Mouse (Mus musculus) MEL (cell line): ENCODE measurements around the gene Rcc1l. TPM values are rescaled to one million over a fixed set of nuclear protein-coding genes. Genes with fewer than 3 reads are reported as not detected.

ENCODE experiments used
- DNase-seq: peaks from one replicate; pipeline ENCODE4 v3.0.0; 2011; ENCODE audit warnings: low read depth, low spot score
- H3K27ac ChIP-seq: 2 replicates; pipeline ENCODE4 v1.5.1; 2012; ENCODE audit warnings: low read depth, mild to moderate bottlenecking, control low read depth, low read length, moderate library complexity; ENCODE audit not compliant: control insufficient read depth
- H3K27me3 ChIP-seq, 2 experiments: fragments of 150-350 bp in 1 of 2; sonication (generic) in 1 of 2; 2 replicates each; pipeline ENCODE4 v1.6.1; 2012; ENCODE audit warnings: low read length in 2 of 2, mild to moderate bottlenecking in 2 of 2, improper control_type of control experiment in 1 of 2, moderate library complexity in 1 of 2; ENCODE audit not compliant: insufficient read depth in 2 of 2, control insufficient read depth in 1 of 2
- H3K36me3 ChIP-seq, 2 experiments: 2 replicates each; pipeline ENCODE4 v1.6.1; 2012 to 2014; ENCODE audit warnings: low read length in 2 of 2, improper control_type of control experiment in 1 of 2, inconsistent platforms in 1 of 2, mild to moderate bottlenecking in 1 of 2; ENCODE audit not compliant: insufficient read depth in 2 of 2, control insufficient read depth in 1 of 2
- H3K4me1 ChIP-seq, 2 experiments: fragments of 150-350 bp in 1 of 2; sonication (generic) in 1 of 2; 2 replicates each; pipeline ENCODE4 v1.6.1; 2012; ENCODE audit warnings: low read length in 2 of 2, improper control_type of control experiment in 1 of 2, mild to moderate bottlenecking in 1 of 2; ENCODE audit not compliant: insufficient read depth in 2 of 2, control insufficient read depth in 1 of 2
- H3K4me3 ChIP-seq, 2 experiments: fragments of 150-350 bp in 1 of 2; sonication (generic) in 1 of 2; 2 replicates each; pipeline ENCODE4 v1.5.1; 2012; ENCODE audit warnings: low read depth in 2 of 2, low read length in 2 of 2, mild to moderate bottlenecking in 2 of 2, moderate library complexity in 2 of 2, control low read depth in 1 of 2, improper control_type of control experiment in 1 of 2; ENCODE audit not compliant: control insufficient read depth in 1 of 2, insufficient read depth in 1 of 2
- H3K79me2 ChIP-seq: 2 replicates; pipeline ENCODE4 v1.6.1; 2012; ENCODE audit warnings: mild to moderate bottlenecking, low read length, moderate library complexity; ENCODE audit not compliant: control insufficient read depth, poor library complexity, insufficient read depth
- H3K9ac ChIP-seq: 2 replicates; pipeline ENCODE4 v1.6.1; 2012; ENCODE audit warnings: low read depth, mild to moderate bottlenecking, control low read depth, low read length, moderate library complexity; ENCODE audit not compliant: control insufficient read depth, poor library complexity, severe bottlenecking
- H3K9me3 ChIP-seq: fragments of 150-350 bp; sonication (generic); replicated peaks from 2 replicates; pipeline ENCODE4 v1.6.1; 2012; ENCODE audit warnings: mild to moderate bottlenecking, low read length, improper control_type of control experiment, moderate library complexity; ENCODE audit not compliant: insufficient read depth
- BHLHE40 ChIP-seq: IDR thresholded peaks from 2 replicates; pipeline ENCODE4 v1.6.1; 2012; ENCODE audit warnings: low read depth, mild to moderate bottlenecking, inconsistent platforms, low read length, improper control_type of control experiment, borderline replicate concordance
- CHD1 ChIP-seq: IDR thresholded peaks from 2 replicates; pipeline ENCODE4 v1.6.1; 2012; ENCODE audit warnings: low read depth, mild to moderate bottlenecking, inconsistent platforms, low read length, improper control_type of control experiment
- CTCF ChIP-seq, 3 experiments: IDR thresholded peaks in 2 of 3; conservative IDR thresholded peaks in 1 of 3; 2 replicates each; pipeline ENCODE4 v1.5.1; 2011 to 2012; ENCODE audit warnings: low read length in 3 of 3, low read depth in 2 of 3, mild to moderate bottlenecking in 2 of 3, improper control_type of control experiment in 1 of 3, inconsistent platforms in 1 of 3, mixed read lengths in 1 of 3, moderate library complexity in 1 of 3; ENCODE audit not compliant: control insufficient read depth in 1 of 3, insufficient read depth in 1 of 3, poor library complexity in 1 of 3, severe bottlenecking in 1 of 3
- E2F4 ChIP-seq: IDR thresholded peaks from 2 replicates; pipeline ENCODE4 v1.6.1; 2011; ENCODE audit warnings: low read depth, low read length, improper control_type of control experiment, borderline replicate concordance
- ETS1 ChIP-seq: IDR thresholded peaks from 2 replicates; pipeline ENCODE4 v1.6.1; 2012; ENCODE audit warnings: low read depth, mild to moderate bottlenecking, inconsistent platforms, low read length, improper control_type of control experiment, moderate library complexity
- GATA1 ChIP-seq: IDR thresholded peaks from 2 replicates; pipeline ENCODE4 v1.6.1; 2011; ENCODE audit warnings: low read depth, low read length, improper control_type of control experiment
- KAT2A ChIP-seq: conservative IDR thresholded peaks from 2 replicates; pipeline ENCODE4 v1.6.1; 2012; ENCODE audit warnings: low read depth, low read length, improper control_type of control experiment, inconsistent platforms
- MAFK ChIP-seq: IDR thresholded peaks from 2 replicates; pipeline ENCODE4 v1.6.1; 2011; ENCODE audit warnings: low read depth, mild to moderate bottlenecking, low read length, improper control_type of control experiment, borderline replicate concordance
- MAX ChIP-seq: IDR thresholded peaks from 2 replicates; pipeline ENCODE4 v1.6.1; 2011; ENCODE audit warnings: low read length, improper control_type of control experiment
- MAZ ChIP-seq: IDR thresholded peaks from 2 replicates; pipeline ENCODE4 v1.6.1; 2012; ENCODE audit warnings: low read depth, mild to moderate bottlenecking, inconsistent platforms, low read length, improper control_type of control experiment
- MYB ChIP-seq: IDR thresholded peaks from 2 replicates; pipeline ENCODE4 v1.6.1; 2011; ENCODE audit warnings: mild to moderate bottlenecking, low read depth, low read length, improper control_type of control experiment
- MYC ChIP-seq: IDR thresholded peaks from 2 replicates; pipeline ENCODE4 v1.6.1; 2011; ENCODE audit warnings: low read depth, mild to moderate bottlenecking, low read length, improper control_type of control experiment, moderate library complexity
- NELFE ChIP-seq: IDR thresholded peaks from 2 replicates; pipeline ENCODE4 v1.6.1; 2011; ENCODE audit warnings: low read depth, low read length, improper control_type of control experiment
- NRF1 ChIP-seq: IDR thresholded peaks from 2 replicates; pipeline ENCODE4 v1.6.1; 2014; ENCODE audit warnings: low read depth, mild to moderate bottlenecking, inconsistent platforms, low read length, improper control_type of control experiment, moderate library complexity; ENCODE audit not compliant: poor library complexity, insufficient read depth, severe bottlenecking
- POLR2AphosphoS2 ChIP-seq: IDR thresholded peaks from 2 replicates; pipeline ENCODE4 v1.6.1; 2011; ENCODE audit warnings: low read length, improper control_type of control experiment
- POLR2AphosphoS5 ChIP-seq: IDR thresholded peaks from 2 replicates; pipeline ENCODE4 v1.6.1; 2012; ENCODE audit warnings: low read depth, borderline replicate concordance, mild to moderate bottlenecking, inconsistent platforms, low read length, moderate library complexity, mixed read lengths
- RAD21 ChIP-seq: IDR thresholded peaks from 2 replicates; pipeline ENCODE4 v1.6.1; 2011; ENCODE audit warnings: mild to moderate bottlenecking, low read depth, low read length, improper control_type of control experiment
- RCOR1 ChIP-seq: IDR thresholded peaks from 2 replicates; pipeline ENCODE4 v1.6.1; 2012; ENCODE audit warnings: low read depth, mild to moderate bottlenecking, inconsistent platforms, low read length, improper control_type of control experiment
- SIN3A ChIP-seq: IDR thresholded peaks from 2 replicates; pipeline ENCODE4 v1.6.1; 2012; ENCODE audit warnings: low read length, improper control_type of control experiment, inconsistent platforms
- SMC3 ChIP-seq: IDR thresholded peaks from 2 replicates; pipeline ENCODE4 v1.6.1; 2011; ENCODE audit warnings: low read depth, low read length, improper control_type of control experiment
- TAL1 ChIP-seq: IDR thresholded peaks from 2 replicates; pipeline ENCODE4 v1.6.1; 2012; ENCODE audit warnings: mild to moderate bottlenecking, inconsistent platforms, low read length, moderate library complexity, mixed read lengths
- TBP ChIP-seq: IDR thresholded peaks from 2 replicates; pipeline ENCODE4 v1.8.0; 2011; ENCODE audit warnings: low read depth, low read length, improper control_type of control experiment
- TCF12 ChIP-seq: IDR thresholded peaks from 2 replicates; pipeline ENCODE4 v1.6.1; 2014; ENCODE audit warnings: low read depth, mild to moderate bottlenecking, inconsistent platforms, low read length, improper control_type of control experiment, moderate library complexity
- UBTF ChIP-seq: IDR thresholded peaks from 2 replicates; pipeline ENCODE4 v1.6.1; 2012; ENCODE audit warnings: low read depth, mild to moderate bottlenecking, inconsistent platforms, low read length, improper control_type of control experiment, moderate library complexity, borderline replicate concordance; ENCODE audit not compliant: insufficient read depth
- ZKSCAN1 ChIP-seq: IDR thresholded peaks from 2 replicates; pipeline ENCODE4 v1.6.1; 2012; ENCODE audit warnings: low read depth, mild to moderate bottlenecking, inconsistent platforms, low read length, improper control_type of control experiment, moderate library complexity
- ZMIZ1 ChIP-seq: IDR thresholded peaks from 2 replicates; pipeline ENCODE4 v1.6.1; 2012; ENCODE audit warnings: low read depth, mild to moderate bottlenecking, inconsistent platforms, low read length, improper control_type of control experiment, moderate library complexity
- ZNF384 ChIP-seq: IDR thresholded peaks from 2 replicates; pipeline ENCODE4 v1.6.1; 2012; ENCODE audit warnings: low read depth, mild to moderate bottlenecking, inconsistent platforms, low read length, improper control_type of control experiment
- polyA plus RNA-seq, 2 experiments: library from polyadenylated mRNA; stranded (reverse) in 1 of 2; unstranded in 1 of 2; fragments of >175 nt in 1 of 2; fragments of >200 nt in 1 of 2; gene quantifications; 2 replicates each; pipeline versions ENCODE4 v1.2.1 to v1.2.4; 2012; ENCODE audit warnings: low replicate concordance in 2 of 2, low read depth in 1 of 2; ENCODE audit not compliant: insufficient read length in 2 of 2, insufficient read depth in 1 of 2, missing spikeins in 1 of 2
- total RNA-seq: library from RNA; depleted of rRNA; stranded (reverse); fragments of 300-350 nt; gene quantifications from 2 replicates; pipeline ENCODE4 v1.2.3, GENCODE M21; 2012

The Rcc1l gene
- total and polyA plus RNA-seq, 3 experiments, result 51.7 to 59.1 TPM; not detected in 1

DNA sequence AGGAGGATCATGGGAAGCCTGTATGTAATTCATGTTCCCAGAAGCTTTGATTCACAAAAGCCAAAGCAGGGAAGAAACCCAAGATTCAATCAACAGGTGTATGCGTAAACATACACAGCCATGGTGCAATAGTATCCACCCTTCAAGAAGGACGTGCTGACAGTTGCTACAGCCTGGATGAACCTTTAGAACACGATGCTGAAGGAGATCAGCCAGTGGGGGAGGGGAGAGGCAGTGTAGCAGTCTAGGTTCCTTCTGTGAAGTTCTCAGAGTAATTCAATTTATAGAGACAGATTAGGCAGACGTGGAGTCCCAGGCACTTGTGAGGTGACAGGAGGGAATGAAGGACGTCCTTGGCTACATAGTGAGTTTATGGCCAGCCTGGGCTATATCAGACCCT lies 61.6 kb downstream of the Rcc1l start:
- Histone ChIP-seq H3K79me2 (no peaks in the 10 kb centered on the region), H3K9ac (no peak overlapping the region), H3K27me3 (no peaks in the 10 kb centered on the region), H3K36me3 (no peaks in the 10 kb centered on the region), H3K9me3 (no peaks in the 10 kb centered on the region), H3K27ac (no peak overlapping the region), H3K4me3 (no peak overlapping the region), H3K4me1 (no peaks in the 10 kb centered on the region)
- TF ChIP-seq UBTF (no peak), RAD21 (no peak), MYB (no peak), POLR2AphosphoS2 (no peak), BHLHE40 (no peak), ZKSCAN1 (no peak), SMC3 (no peak), RCOR1 (no peak), TCF12 (no peak), TAL1 (no peak), MAX (no peak), ETS1 (no peak), CTCF (IDR thresholded peaks at IDR 0.05 in 2 of 3, conservative IDR thresholded peaks at IDR 0.05 in 1 of 3; ENCODE audit: control insufficient read depth in 1 of 3, insufficient read depth in 1 of 3, low read depth in 2 of 3, low read length in 3 of 3, poor library complexity in 1 of 3, severe bottlenecking in 1 of 3) (no peak)
- no peak for DNase-seq

DNA sequence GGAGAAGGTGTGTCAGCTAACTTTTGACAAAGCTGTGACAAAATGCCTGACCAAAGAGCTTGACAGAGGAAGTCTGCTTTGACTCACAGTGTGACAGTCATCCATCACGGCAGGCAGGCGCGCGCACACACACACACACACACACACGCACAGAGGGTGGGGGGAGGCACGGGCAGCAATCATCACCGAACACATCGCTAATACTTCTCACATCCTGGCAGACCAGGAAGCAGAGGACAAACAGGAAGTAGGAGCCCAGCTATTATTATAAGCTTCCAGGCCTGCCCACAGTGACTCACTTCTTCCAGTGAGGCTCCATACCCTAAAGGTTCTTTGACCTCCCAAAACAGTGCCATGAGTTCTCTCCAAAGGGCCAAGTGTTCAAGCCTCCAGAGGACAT lies 70.7 kb downstream of the Rcc1l start:
- Histone ChIP-seq H3K27ac (no peak overlapping the region), H3K4me1 (no peaks in the 10 kb centered on the region), H3K79me2 (no peaks in the 10 kb centered on the region), H3K4me3 (no peak overlapping the region), H3K27me3 (no peaks in the 10 kb centered on the region), H3K36me3 (no peaks in the 10 kb centered on the region), H3K9me3 (no peaks in the 10 kb centered on the region), H3K9ac (no peak overlapping the region)
- TF ChIP-seq POLR2AphosphoS5 (no peak), CHD1 (no peak), GATA1 (no peak)
- peak; percentile 18 for DNase-seq

DNA sequence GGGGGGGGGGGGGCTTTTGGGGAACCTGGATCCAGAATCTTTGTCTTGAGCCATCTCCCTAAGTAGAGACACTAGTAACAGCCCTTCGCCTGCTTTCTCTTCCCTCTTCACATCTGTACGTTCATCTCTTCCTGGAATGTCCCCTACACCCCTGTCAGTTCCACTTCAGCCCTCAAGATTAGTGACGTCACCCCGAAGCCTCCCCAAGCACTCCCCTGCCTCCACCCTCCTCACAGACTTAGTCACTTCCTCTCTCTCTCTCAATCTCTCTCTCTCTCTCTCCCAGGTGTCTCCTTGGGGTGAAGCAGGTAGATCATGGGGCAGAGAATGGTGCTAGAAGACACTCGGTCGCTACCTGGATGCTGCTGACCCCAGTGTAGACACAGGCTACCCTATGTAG lies 73.9 kb downstream of the Rcc1l start:
- TF ChIP-seq TAL1 (no peak), NRF1 (no peak), RCOR1 (no peak), E2F4 (no peak), ZMIZ1 (no peak), NELFE (no peak), SMC3 (no peak), MAZ (no peak), ZNF384 (no peak), KAT2A (no peak), TBP (no peak), CTCF (IDR thresholded peaks at IDR 0.05 in 2 of 3, conservative IDR thresholded peaks at IDR 0.05 in 1 of 3; ENCODE audit: control insufficient read depth in 1 of 3, insufficient read depth in 1 of 3, low read depth in 2 of 3, low read length in 3 of 3, poor library complexity in 1 of 3, severe bottlenecking in 1 of 3) (no peak), POLR2AphosphoS2 (no peak), MAFK (no peak), MYC (no peak), MYB (no peak), SIN3A (no peak), RAD21 (no peak)
- no peak overlapping the region for H3K27ac ChIP-seq
- no peaks in the 10 kb centered on the region for H3K4me1 ChIP-seq
- H3K9me3 ChIP-seq, result no peaks in the 10 kb centered on the region
- DNase-seq, result peak; percentile 52
- no peaks in the 10 kb centered on the region; a peak in 1 of 4 replicates for H3K27me3 ChIP-seq
- no peaks in the 10 kb centered on the region for H3K79me2 ChIP-seq
- no peak overlapping the region for H3K9ac ChIP-seq
- H3K36me3 ChIP-seq, result no peaks in the 10 kb centered on the region
- H3K4me3 ChIP-seq, result no peak overlapping the region
